Mouse (Mus musculus) liver, embryonic 16.5 days (tissue): ENCODE measurements around the gene Zbtb1. TPM values are rescaled to one million over a fixed set of nuclear protein-coding genes. Genes with fewer than 3 reads are reported as not detected.

Experiments
- ATAC-seq: fragments of 200-750 bp; cut with Nextera tagmentation; 2 replicates; pipeline ENCODE4 v1.8.0; 2017; ENCODE audit warnings: low read depth, mild to moderate bottlenecking, moderate number of reproducible peaks, moderate library complexity
- H3K27ac ChIP-seq: fragments of 300-500 bp; sonication (generic); 2 replicates; pipeline ENCODE4 v1.5.1; 2014; ENCODE audit warnings: mild to moderate bottlenecking, low read length
- H3K27me3 ChIP-seq: fragments of 300-500 bp; sonication (generic); 2 replicates; pipeline ENCODE4 v1.6.1; 2014; ENCODE audit warnings: low read depth, low read length, mixed read lengths; ENCODE audit not compliant: control insufficient read depth, insufficient read depth
- H3K36me3 ChIP-seq: fragments of 300-500 bp; sonication (generic); 2 replicates; pipeline ENCODE4 v1.6.1; 2014; ENCODE audit warnings: mild to moderate bottlenecking; ENCODE audit not compliant: control insufficient read depth, insufficient read depth
- H3K4me1 ChIP-seq: fragments of 300-500 bp; sonication (generic); 2 replicates; pipeline ENCODE4 v1.6.1; 2014; ENCODE audit warnings: low read depth, low read length, mixed read lengths; ENCODE audit not compliant: control insufficient read depth
- H3K4me2 ChIP-seq: fragments of 300-500 bp; sonication (generic); 2 replicates; pipeline ENCODE4 v1.6.1; 2014; ENCODE audit warnings: low read depth, low read length, mixed read lengths
- H3K4me3 ChIP-seq: fragments of 300-500 bp; sonication (generic); 2 replicates; pipeline ENCODE4 v1.5.1; 2014; ENCODE audit warnings: low read depth, mild to moderate bottlenecking, low read length
- H3K9ac ChIP-seq: fragments of 300-500 bp; sonication (generic); 2 replicates; pipeline ENCODE4 v1.6.1; 2014; ENCODE audit warnings: low read depth, low read length
- H3K9me3 ChIP-seq: fragments of 300-500 bp; sonication (generic); replicated peaks from 2 replicates; pipeline ENCODE4 v1.6.1; 2016; ENCODE audit warnings: low read length; ENCODE audit not compliant: control insufficient read depth
- WGBS: fragments of 180-500 bp; shearing (Covaris S2); extraction: QIAGEN DNeasy Blood & Tissue Kit; methylation state at CpG from one replicate; pipeline ENCODE4 v1.1.7; 2014; ENCODE audit not compliant: insufficient replicate concordance; 5-methylcytosine and 5-hydroxymethylcytosine counted together
- polyA plus RNA-seq: library from polyadenylated mRNA; unstranded; fragments of >200 nt; fragmentation: Nextera tagmentation; extraction: Ambion mirVana; gene quantifications from 2 replicates; pipeline ENCODE4 v1.2.1, GENCODE M21; 2015

Zbtb1 gene
- polyA plus RNA-seq, 1 experiment from 2014 or later, result 2.9 TPM

- Histone ChIP-seq H3K4me1 (peaks cover 46% of the 10 kb centered on the region), H3K27ac (peak overlapping the region; percentile 96)
- WGBS, result 5% methylated on average over 9 of the region's 9 CpGs
These were observed 1.8 kb upstream of the Zbtb1 start for GRCm38 (mm10) chr12:76368201-76368789.

GRCm38 (mm10) chr12:76368790-76369205 lies 1.3 kb upstream of the Zbtb1 start:
- 1% methylated on average over 26 of the region's 26 CpGs for WGBS
- Histone ChIP-seq H3K27me3 (no peaks in the 10 kb centered on the region), H3K4me2 (peak overlapping the region; percentile 89), H3K36me3 (no peaks in the 10 kb centered on the region), H3K4me1 (peaks cover 46% of the 10 kb centered on the region), H3K4me3 (peak overlapping the region; percentile 90), H3K27ac (peak overlapping the region; percentile 96), H3K9me3 (no peaks in the 10 kb centered on the region), H3K9ac (peak overlapping the region; percentile 96)
- ATAC-seq, result peak; percentile 25

More at GRCm38 (mm10) chr12:76368201-76368789, 1.8 kb upstream of the Zbtb1 start:
- Histone ChIP-seq H3K36me3 (no peaks in the 10 kb centered on the region), H3K27me3 (no peaks in the 10 kb centered on the region), H3K4me2 (peak overlapping the region; percentile 89), H3K4me3 (peak overlapping the region; percentile 90), H3K9ac (peak overlapping the region; percentile 96), H3K9me3 (no peaks in the 10 kb centered on the region)
- ATAC-seq, result no peak

- WGBS, result under 1% methylated on average over 92 of the region's 96 CpGs
- H3K27ac ChIP-seq, result peak within 1 kb of the TSS; percentile 96
- no peaks in the 10 kb centered on the region for H3K27me3 ChIP-seq
- ATAC-seq, result peak; percentile 77
- H3K4me1 ChIP-seq, result peaks cover 51% of the 10 kb centered on the region
- H3K36me3 ChIP-seq, result no peaks in the 10 kb centered on the region
- peak within 1 kb of the TSS; percentile 90 for H3K4me3 ChIP-seq
- peak within 1 kb of the TSS; percentile 96 for H3K9ac ChIP-seq
- H3K4me2 ChIP-seq, result peak within 1 kb of the TSS; percentile 89
- H3K9me3 ChIP-seq, result no peaks in the 10 kb centered on the region
These were observed 674 bp upstream of the Zbtb1 start, which contains the start of gene Zbtb25 for GRCm38 (mm10) chr12:76369206-76369977. Gene Zbtb25, minus strand, starts transcription at chr12:76369602.

- Histone ChIP-seq H3K36me3 (no peaks in the 10 kb centered on the region), H3K9me3 (no peaks in the 10 kb centered on the region), H3K9ac (peak overlapping the region; percentile 96), H3K4me3 (peak overlapping the region; percentile 90), H3K27ac (peak overlapping the region; percentile 96), H3K27me3 (no peaks in the 10 kb centered on the region), H3K4me2 (peak overlapping the region; percentile 89), H3K4me1 (peaks cover 61% of the 10 kb centered on the region)
- ATAC-seq, result peak; percentile 60
- under 1% methylated on average over 63 of the region's 63 CpGs for WGBS
These were observed 935 bp downstream of the Zbtb1 start for GRCm38 (mm10) chr12:76370831-76371571.

GRCm38 (mm10) chr12:76372046-76372445 lies 2.0 kb downstream of the Zbtb1 start:
- WGBS, result 13% methylated on average over 7 of the region's 7 CpGs
- H3K36me3 ChIP-seq, result no peaks in the 10 kb centered on the region
- H3K9me3 ChIP-seq, result no peaks in the 10 kb centered on the region
- H3K4me1 ChIP-seq, result peaks cover 64% of the 10 kb centered on the region
- H3K27ac ChIP-seq, result peak overlapping the region; percentile 96
- peak overlapping the region; percentile 90 for H3K4me3 ChIP-seq
- peak overlapping the region; percentile 89 for H3K4me2 ChIP-seq
- no peak for ATAC-seq
- no peaks in the 10 kb centered on the region for H3K27me3 ChIP-seq
- peak overlapping the region; percentile 96 for H3K9ac ChIP-seq

- WGBS, result 61% methylated on average over 5 of the region's 7 CpGs
- Histone ChIP-seq H3K4me3 (peak overlapping the region; percentile 90), H3K4me2 (peak overlapping the region; percentile 89), H3K4me1 (peaks cover 63% of the 10 kb centered on the region), H3K9me3 (no peaks in the 10 kb centered on the region), H3K36me3 (no peaks in the 10 kb centered on the region), H3K27me3 (no peaks in the 10 kb centered on the region), H3K27ac (peak overlapping the region; percentile 96), H3K9ac (peak overlapping the region; percentile 96)
- ATAC-seq, result no peak
These were observed 3.1 kb downstream of the Zbtb1 start for GRCm38 (mm10) chr12:76372881-76373818.

- H3K4me2 ChIP-seq, result no peak overlapping the region
- peaks cover 62% of the 10 kb centered on the region for H3K4me1 ChIP-seq
- no peak for ATAC-seq
- H3K36me3 ChIP-seq, result no peaks in the 10 kb centered on the region
- no peak overlapping the region for H3K27ac ChIP-seq
- no peak overlapping the region for H3K4me3 ChIP-seq
- H3K9ac ChIP-seq, result no peak overlapping the region
- no peaks in the 10 kb centered on the region for H3K27me3 ChIP-seq
- WGBS, result 69% methylated on average over 6 of the region's 6 CpGs
- no peaks in the 10 kb centered on the region for H3K9me3 ChIP-seq
These were observed 3.9 kb downstream of the Zbtb1 start for GRCm38 (mm10) chr12:76373991-76374390.

- no peak overlapping the region for H3K9ac ChIP-seq
- peaks cover 62% of the 10 kb centered on the region for H3K4me1 ChIP-seq
- ATAC-seq, result no peak
- H3K9me3 ChIP-seq, result no peaks in the 10 kb centered on the region
- WGBS, result 55% methylated on average over 4 of the region's 4 CpGs
- H3K4me2 ChIP-seq, result peak overlapping the region; percentile 45; the same call in 1 of the 2 replicates
- H3K27ac ChIP-seq, result peak overlapping the region; percentile 29
- no peaks in the 10 kb centered on the region for H3K27me3 ChIP-seq
- no peak overlapping the region for H3K4me3 ChIP-seq
- no peaks in the 10 kb centered on the region for H3K36me3 ChIP-seq
These were observed 4.8 kb downstream of the Zbtb1 start for GRCm38 (mm10) chr12:76374911-76375310.
